Mouse (Mus musculus) adipocyte (in vitro differentiated cells): ENCODE measurements around the gene Crygf.
"Not testable (repeated sequence)": the region's sequence is repeated elsewhere in the genome, so short reads cannot be mapped to it uniquely, and the experiment has no call there.

Source experiments
- DNase-seq: peaks from one replicate; pipeline ENCODE4 v3.0.0-alpha.2; 2016; ENCODE audit warnings: low spot score

Gene Crygf

DNA sequence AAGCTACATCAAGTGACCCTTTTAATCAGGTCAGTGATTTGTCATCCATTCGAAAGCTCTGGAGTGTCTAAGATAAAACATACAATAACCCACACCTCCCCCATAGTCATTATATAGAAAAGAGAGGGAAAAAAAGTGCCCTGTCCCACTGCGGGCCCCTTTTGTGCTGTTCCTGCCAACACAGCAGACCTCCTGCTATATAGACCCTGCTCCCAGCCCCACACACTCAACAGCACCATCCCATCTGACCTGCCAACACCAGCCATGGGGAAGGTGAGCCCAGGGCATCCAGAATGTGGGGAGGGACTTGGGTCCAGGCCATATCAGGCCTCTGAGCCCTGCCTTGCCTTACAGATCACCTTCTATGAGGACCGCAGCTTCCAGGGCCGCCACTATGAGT lies at the start of gene Crygf:
Gene Crygf, plus strand, starts transcription at position 227 of the 400 bp plus-strand sequence.
- no peak for DNase-seq

DNA sequence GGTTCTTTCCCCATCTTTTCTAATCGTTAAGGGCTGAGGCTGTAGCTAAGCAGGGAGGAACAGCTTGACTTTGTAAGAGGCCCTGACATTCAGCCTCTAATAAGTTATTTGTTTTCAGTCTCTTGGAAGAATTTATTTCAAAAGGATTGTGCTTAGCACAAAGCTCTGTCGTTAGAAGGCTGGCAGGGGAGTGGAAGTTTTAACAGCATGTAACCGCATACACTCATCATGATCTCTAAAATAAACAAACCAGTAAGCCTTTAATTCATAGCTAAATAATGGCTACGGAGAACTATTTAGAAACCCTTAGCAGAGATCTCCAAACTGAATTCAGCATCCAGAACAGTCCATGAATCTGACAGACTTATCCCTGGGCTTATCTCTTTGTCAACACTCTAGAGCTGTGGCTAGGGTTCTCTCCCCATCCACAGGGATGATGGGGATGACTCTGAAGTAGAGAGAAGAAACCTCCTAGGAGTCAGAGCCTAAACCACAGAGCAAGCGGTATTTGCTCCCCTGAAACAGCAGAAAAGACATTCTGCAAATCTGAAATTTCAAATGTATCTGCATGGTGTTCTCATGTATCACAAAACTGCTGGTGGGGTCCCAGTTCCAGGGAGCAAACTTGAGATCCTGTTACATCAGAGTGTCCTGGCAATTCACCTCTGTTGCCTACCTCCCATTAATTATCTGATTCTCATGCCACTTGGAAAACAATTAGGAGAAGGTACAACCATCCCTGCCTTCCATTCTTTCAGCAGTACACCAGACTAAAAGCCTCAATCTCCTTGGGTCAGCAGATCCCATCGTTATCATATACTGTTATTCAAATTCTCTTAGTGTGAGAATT lies 734 bp upstream of the Crygf start:
- no peak for DNase-seq

DNA sequence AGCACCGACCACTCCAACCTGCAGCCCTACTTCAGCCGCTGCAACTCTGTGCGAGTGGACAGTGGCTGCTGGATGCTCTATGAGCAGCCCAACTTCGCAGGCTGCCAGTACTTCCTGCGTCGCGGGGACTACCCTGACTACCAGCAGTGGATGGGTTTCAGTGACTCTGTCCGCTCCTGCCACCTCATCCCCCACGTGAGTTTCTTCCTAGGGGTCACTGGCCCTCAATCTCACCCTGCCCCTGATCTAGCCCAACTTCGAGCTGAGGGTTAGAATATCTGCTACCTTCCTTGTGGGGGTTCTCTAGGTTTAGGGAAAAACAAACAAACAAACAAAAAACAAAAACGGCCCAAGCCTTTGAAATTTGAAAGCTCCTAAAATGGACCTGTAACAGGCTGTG lies 376 bp downstream of the Crygf start:
- DNase-seq: not testable (repeated sequence)

DNA sequence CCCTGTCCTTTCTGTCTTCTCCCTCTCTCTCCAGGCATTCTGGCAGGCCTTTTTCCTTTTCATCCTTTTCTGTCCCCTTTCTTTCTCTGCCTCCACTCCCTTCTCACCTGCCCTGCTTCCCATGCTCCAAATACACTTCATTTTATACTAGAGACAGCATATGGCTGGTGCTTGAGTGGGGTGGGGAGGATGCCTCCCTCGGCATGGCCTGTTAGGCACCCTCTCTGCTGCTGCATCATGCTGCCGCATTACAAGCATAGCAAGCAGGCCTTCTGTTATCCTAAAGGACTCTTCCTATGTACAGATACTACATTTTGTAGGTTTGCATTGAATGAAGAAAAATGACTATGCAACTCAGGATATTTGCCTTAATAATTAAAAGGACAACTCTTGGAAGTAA lies 3.7 kb downstream of the Crygf start:
- no peak for DNase-seq

DNA sequence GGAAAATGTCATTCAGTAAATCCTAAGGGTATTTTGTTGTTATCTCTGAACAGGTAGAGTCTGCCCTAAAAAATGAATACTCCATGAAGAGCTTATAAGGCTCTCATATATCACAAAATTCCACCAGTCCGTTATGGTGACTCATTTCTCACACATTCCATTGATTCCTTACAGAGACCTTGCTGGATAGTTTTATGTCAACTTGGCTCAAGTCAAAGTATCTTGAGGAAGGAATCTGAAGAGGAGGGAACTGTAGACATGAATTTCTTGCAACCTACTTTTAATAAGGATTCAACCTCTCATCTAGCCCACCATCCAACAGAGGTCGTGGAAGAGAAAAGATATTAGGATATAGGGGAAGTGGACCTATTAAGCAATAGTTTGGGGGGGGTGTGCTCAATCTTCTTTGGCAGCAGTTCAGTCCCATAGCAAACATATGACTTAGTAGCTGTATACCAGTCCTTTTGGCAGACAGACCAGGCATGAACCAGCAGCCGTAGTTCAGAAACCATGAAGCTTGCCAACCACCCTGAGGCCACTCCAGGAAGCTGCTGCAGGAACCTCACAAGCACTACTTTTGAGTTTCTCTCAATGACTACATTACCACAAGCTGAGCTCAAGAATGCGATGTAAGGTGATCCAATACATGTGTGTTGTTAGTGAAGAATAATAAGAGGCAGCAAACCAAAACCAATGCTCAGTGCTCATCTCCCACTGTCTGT lies 5.9 kb downstream of the Crygf start:
- peak; percentile 8 for DNase-seq
